Mouse (Mus musculus) left cerebral cortex, adult 18-20 months (tissue): ENCODE measurements around the gene Dync1i2. TPM values are rescaled to one million over a fixed set of nuclear protein-coding genes. Genes with fewer than 3 reads are reported as not detected.

Experiments used
- DNase-seq, 2 experiments: peaks; one replicate each; pipeline ENCODE4 v3.0.0; 2021 to 2022; ENCODE audit warnings: low spot score in 2 of 2, mixed read lengths in 1 of 2
- long read RNA-seq, 2 experiments: library from polyadenylated mRNA; stranded (forward); transcript quantifications; one replicate each; pipeline ENCODE4 v2.0.0; 2021
- total RNA-seq, 2 experiments: library from RNA; stranded (reverse); gene quantifications; 2 replicates each; pipeline ENCODE4 v1.2.3; 2021

Dync1i2 gene
- 100 to 1,000 TPM; 124 to 125 TPM for total RNA-seq
- long read RNA-seq, experiment 1, transcript Dync1i2-204 (16 exons, 2,466 nt), result minor isoform, 7 of 86 reads
- long read RNA-seq, experiment 1, transcript Dync1i2-201 (16 exons, 2,631 nt), result minor isoform, 14 of 86 reads
- long read RNA-seq, experiment 1, transcript Dync1i2-202 (17 exons, 2,097 nt), result major isoform, 31 of 86 reads
- long read RNA-seq, experiment 1, transcript Dync1i2-207 (17 exons, 2,585 nt), result minor isoform, 9 of 86 reads
- long read RNA-seq, experiment 1, partial matches to known transcripts, result 16 of 86 reads
- long read RNA-seq, experiment 1, other reads (novel, unspliced or antisense), result 7 of 86 reads
- long read RNA-seq, experiment 2, transcript Dync1i2-201 (16 exons, 2,631 nt), result major isoform, 16 of 62 reads
- long read RNA-seq, experiment 2, transcript Dync1i2-202 (17 exons, 2,097 nt), result minor isoform, 14 of 62 reads
- long read RNA-seq, experiment 2, partial matches to known transcripts, result 15 of 62 reads
- long read RNA-seq, experiment 2, other reads (novel, unspliced or antisense), result 10 of 62 reads

DNA sequence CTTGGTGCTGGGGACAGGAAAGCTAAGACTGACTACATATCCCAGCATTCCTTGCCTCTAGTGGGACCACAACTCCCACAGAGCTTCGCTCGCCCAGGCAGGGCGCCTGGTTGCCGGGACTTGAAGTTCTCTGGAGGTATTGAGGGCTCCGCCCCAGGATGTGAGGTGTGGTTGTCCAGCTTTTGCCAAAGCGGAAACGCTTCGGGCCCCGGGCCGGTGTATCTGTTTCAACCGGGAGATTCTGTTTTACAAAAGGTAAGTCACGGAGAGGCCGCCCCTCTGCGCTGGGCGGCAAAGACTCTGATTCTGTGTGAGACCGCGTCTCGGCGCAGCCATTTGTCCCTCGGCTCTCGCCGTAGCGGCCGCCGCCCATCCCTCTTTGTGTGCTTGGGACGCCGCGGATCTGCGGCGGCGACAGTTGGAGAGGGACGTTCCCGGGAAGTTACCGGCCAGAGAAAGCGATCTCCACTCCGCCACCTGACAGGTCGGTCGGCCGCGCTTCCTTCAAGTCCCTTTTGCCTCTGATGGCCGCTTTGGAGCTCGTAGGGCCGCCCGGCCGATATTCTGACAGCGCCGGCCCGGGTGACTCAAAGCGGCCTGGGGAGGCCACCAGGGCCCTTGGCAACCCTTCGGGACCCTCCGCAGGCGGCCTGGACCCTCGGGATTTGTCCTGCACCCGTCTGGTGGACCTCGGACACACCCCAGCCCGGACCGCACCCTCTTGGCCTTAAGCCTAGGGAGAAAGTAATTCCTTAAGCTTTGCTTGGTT lies at the start of gene Dync1i2:
Gene Dync1i2 (plus strand): TSS at position 116 of the 769 bp plus-strand sequence.
- DNase-seq, result peak; percentile 83 to 93

DNA sequence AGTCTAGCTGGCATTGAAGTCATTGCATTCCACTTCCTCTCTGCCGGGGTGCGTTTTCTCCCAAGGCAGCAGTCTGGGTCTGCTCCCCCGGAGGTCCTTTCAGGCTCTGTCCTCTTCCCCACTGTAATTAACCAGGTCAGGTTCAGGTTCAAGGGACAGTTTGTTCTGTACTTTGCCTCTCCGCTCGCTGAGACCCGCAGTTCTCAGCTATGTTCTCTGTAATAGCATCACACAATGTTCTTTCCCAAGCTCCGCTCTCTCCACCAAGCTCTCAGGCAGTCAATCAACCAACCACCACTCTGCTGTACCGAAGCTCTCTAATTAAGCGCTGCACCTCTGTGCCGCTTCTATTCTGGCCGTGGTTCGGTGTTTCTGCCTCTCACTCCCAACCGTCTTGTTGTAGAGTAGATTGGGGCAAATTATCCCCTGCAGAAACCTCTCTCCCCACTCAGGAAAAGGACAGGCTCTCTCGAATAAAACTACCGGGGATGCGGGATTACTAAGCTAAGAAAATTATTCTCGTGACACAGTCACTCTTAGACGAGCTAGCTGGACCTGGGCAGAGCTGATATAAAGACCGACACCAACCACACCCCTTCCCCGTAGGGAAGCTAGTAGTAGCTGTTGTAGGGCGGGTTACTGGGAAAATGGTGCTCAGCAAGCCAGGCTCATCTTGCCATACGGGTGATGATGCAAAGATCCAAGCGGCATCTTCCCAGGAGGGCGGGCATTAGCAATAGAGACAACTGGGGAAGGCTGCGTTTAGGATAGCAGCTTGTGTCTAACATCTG lies 48.5 kb upstream of the Dync1i2 start:
- DNase-seq, result no peak

DNA sequence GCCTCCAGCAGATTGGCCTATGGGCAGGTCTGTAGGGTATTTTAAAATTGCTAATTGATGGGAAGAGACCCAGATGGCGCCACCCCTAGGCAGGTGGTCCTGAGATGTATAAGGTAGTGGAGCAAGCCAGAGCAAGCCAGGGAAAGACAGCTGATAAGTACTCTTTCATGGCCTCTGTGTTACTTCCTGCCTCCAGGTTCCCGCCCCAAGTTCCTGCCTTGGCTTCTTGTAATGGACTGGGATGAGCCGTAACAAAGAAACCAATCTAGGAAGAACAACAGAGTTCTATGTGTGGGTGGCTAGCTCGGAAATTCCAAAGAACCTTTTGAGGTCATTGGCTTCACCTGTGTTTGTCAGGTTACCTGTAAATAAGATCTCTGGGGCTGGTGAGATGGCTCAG lies 44.3 kb upstream of the Dync1i2 start:
- no peak for DNase-seq

DNA sequence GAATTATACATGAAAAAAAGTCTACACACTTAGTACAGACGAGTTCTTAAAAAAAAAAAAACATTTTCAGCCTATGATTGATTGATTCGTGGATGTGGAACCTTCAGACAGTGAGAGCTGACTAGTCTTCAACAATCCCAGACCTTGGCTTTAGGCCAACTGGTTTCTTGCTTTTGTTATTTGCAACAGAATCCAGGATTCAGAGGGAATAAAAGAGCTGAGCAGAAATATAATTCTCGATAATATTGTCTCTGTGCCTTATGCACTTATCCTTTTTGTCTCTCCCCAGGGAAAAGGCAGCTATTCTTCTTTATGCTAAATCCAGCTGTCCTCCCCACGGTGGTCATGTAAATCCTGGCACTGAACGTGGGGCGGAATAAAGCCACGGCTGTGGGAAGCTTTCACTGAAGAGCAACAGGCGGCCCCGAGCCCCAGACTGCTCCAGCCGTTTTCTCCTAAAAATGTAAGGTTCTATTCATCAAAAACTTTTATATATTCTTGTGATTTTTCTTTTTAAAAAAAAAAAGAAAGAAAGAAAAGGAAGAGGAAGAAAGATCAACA lies 43.0 kb upstream of the Dync1i2 start:
- DNase-seq, result no peak

- DNase-seq, result no peak
Observed at GRCm38 (mm10) chr2:71173031-71173430, 38.5 kb upstream of the Dync1i2 start.

- DNase-seq, result no peak
Observed at GRCm38 (mm10) chr2:71176329-71177249, 34.9 kb upstream of the Dync1i2 start.

GRCm38 (mm10) chr2:71177250-71177615 lies 34.3 kb upstream of the Dync1i2 start:
- no peak for DNase-seq

- DNase-seq, result no peak
Observed at GRCm38 (mm10) chr2:71177760-71178159, 33.7 kb upstream of the Dync1i2 start.

GRCm38 (mm10) chr2:71179716-71180115 lies 31.8 kb upstream of the Dync1i2 start:
- no peak for DNase-seq

DNA sequence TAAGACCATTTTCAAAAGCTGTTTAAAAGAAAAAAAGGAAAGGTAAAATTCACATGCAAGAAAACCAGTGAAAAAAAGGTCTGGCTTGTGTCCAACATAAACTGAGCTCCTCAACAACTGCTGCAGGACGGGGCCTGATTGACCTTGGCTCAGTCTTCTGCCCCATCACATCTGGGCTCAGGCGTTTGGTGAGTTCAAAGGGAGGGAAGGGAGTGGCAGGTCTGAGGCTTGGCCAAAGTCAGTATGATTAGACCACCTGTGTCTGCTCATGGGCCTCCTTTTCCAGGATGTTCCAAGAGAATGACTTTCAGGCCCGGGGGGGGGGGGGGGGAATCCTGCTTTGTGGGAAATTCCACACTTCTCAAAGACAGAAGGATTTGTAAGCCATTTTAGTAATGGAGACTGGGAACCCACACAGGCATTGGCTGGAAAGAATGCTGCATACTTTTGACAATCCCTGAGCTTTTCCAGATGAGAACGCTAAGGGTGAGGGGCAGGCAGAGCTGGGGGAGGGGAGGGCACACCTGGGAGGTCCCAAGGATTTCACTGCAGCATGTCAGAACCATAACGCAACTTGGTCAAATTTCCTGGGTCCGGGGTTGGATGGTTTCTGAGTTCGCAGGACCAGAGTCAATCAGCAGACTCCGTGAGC lies 30.8 kb upstream of the Dync1i2 start:
- DNase-seq, result no peak

DNA sequence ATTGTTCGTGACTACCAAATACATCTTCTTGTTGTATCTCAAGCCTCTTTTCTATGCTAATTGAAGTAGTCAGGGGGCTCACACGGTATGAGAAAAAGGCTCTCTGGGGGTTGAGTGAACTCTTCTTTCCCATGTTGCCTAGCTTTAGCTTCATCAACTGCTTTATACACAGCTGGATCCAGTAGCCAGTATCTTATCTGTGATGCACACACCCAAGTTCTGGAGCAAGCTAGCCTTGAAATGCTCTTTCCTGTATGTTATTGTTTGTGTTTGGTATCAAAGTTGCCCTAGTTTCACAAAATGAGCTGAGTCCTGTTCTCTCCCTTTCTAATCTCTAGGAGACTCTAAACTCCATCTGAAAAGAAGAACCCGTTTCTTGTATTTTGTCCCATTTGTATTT lies 23.6 kb upstream of the Dync1i2 start:
- DNase-seq, result no peak

DNA sequence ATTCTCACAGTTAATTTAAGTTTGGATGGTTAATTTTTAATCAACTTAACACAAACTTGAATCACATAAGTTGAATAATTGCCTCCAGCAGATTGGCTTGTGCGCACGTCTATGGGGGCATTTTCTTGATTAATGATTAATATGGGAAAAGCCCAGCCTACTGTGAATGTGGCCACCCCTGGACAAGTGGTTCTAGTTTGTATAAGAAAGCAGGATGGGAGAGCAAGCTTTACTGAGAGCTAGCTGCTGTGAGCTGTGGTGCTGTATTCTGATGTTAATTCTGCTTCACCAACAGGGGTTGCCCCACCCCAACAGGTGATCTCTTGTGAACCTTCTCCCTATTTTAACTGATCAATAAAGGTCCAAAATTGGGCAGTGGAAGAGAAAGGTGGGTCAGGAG lies 22.6 kb upstream of the Dync1i2 start:
- no peak for DNase-seq

GRCm38 (mm10) chr2:71191391-71192194 lies 19.9 kb upstream of the Dync1i2 start:
- no peak for DNase-seq

DNA sequence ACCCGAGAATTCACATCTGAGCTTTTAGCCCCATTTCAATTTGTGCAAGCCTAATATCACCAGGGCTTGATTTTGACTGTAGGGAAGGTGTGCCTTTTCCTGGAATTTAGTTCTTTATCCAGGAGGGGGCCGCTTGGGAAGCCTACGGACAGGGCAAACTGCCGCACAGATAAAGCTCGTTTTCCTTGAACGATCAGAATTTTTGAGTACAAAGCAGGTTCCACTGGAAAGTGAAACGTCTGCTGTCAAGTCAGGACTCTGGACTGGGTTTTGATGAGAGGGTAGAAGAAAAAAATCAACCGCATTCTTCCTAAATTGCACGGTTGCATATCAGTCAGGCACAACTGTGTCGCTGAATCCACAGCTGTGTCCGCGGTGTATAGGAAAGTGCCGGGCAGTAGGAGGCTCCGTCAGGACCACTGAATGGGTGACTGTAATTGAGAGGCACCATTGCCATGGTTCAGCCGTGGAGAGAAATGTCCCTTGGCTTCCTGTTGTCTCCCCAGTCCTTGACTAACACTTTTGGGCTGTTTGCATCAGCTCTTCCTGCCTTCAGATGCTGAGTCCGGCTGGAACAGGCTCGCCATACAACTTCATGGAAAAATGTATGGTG lies 19.2 kb upstream of the Dync1i2 start:
- no peak for DNase-seq

- DNase-seq, result no peak
Observed at GRCm38 (mm10) chr2:71194137-71194960, 17.2 kb upstream of the Dync1i2 start.

GRCm38 (mm10) chr2:71196947-71197346 lies 14.6 kb upstream of the Dync1i2 start:
- DNase-seq, result no peak

DNA sequence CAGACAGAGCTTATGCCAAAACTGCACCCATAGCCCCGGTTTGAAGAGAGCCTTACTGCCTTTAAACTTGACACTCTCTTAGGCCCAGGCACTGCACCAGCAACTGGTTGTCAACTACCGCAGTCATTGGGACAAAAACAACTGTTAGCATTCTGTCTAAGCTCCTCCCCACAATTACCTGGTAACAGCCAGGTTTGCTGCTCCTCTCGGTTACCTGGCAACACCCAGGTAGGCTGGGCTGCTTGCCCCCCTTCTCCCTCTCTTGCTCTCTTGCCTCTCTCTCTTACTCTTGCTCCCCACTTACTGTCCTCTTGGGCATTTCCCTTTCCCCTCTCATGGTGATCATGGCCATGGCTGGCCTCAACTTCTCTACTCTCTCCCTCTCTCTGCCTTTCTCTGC lies 12.6 kb upstream of the Dync1i2 start:
- no peak for DNase-seq
